Mouse (Mus musculus) gastrocnemius, postnatal 10 days (tissue): ENCODE data around the gene Jph3. TPM values are rescaled to one million over a fixed set of nuclear protein-coding genes. Genes with fewer than 3 reads are reported as not detected.
A peak's percentile ranks its signal among the peaks of the same experiment; 100 is the strongest.

Experiments
- DNase-seq: peaks from one replicate; pipeline ENCODE4 v3.0.0; 2021; ENCODE audit warnings: mixed read lengths
- total RNA-seq, 2 experiments: library from RNA; stranded (reverse); gene quantifications; 2 replicates each; pipeline ENCODE4 v1.2.3; 2021

Gene Jph3
- total RNA-seq, 2 experiments from 2014 or later: 0.14 to 0.16 TPM

GRCm38 (mm10) chr8:121841242-121841641 lies 111.8 kb downstream of the Jph3 start:
- DNase-seq: peak; percentile 64

- no peak for DNase-seq
Measured at GRCm38 (mm10) chr8:121842064-121842955, 112.9 kb downstream of the Jph3 start.

GRCm38 (mm10) chr8:121843184-121843733 lies 113.8 kb downstream of the Jph3 start:
- DNase-seq: no peak

Other genes with a start within 250 kb of the Jph3 start
- gene 1700018B08Rik, start 185.3 kb upstream of the Jph3 start, total RNA-seq: not detected
- 10 to 100 TPM; 59.6 to 70.3 TPM for gene Fbxo31, start 150.8 kb upstream of the Jph3 start, total RNA-seq
- gene Map1lc3b, start 139.3 kb upstream of the Jph3 start, total RNA-seq: 100 to 1,000 TPM; 101 to 106 TPM
- gene Zcchc14, start 76.7 kb upstream of the Jph3 start, total RNA-seq: 10 to 100 TPM; 25.0 to 33.1 TPM
- 10 to 100 TPM; 10.7 to 13.3 TPM for gene Klhdc4, start 99.9 kb downstream of the Jph3 start, total RNA-seq
- gene Slc7a5, start 178.1 kb downstream of the Jph3 start, total RNA-seq: 10 to 100 TPM in 1 of 2 experiments, 1 to 10 TPM in 1; 8.1 to 10.7 TPM
- not detected for gene Car5a, start 215.3 kb downstream of the Jph3 start, total RNA-seq
- gene Banp, start 220.1 kb downstream of the Jph3 start, total RNA-seq: 10 to 100 TPM in 1 of 2 experiments, 1 to 10 TPM in 1; 6.0 to 11.1 TPM